Mouse (Mus musculus) liver, adult 2 months (tissue): Measurements from ENCODE around the gene Tyw5.

Source experiments
- CTCF ChIP-seq: fragments of 200-500 bp; IDR thresholded peaks from 2 replicates; pipeline ENCODE4 v1.5.1; 2011; ENCODE audit warnings: low read depth, low read length, control low read depth
- POLR2A ChIP-seq: fragments of 200-500 bp; IDR thresholded peaks from 2 replicates; pipeline ENCODE4 v1.6.1; 2011; ENCODE audit warnings: low read length, control low read depth; ENCODE audit not compliant: insufficient read depth; ENCODE audit errors: extremely low read depth

DNA sequence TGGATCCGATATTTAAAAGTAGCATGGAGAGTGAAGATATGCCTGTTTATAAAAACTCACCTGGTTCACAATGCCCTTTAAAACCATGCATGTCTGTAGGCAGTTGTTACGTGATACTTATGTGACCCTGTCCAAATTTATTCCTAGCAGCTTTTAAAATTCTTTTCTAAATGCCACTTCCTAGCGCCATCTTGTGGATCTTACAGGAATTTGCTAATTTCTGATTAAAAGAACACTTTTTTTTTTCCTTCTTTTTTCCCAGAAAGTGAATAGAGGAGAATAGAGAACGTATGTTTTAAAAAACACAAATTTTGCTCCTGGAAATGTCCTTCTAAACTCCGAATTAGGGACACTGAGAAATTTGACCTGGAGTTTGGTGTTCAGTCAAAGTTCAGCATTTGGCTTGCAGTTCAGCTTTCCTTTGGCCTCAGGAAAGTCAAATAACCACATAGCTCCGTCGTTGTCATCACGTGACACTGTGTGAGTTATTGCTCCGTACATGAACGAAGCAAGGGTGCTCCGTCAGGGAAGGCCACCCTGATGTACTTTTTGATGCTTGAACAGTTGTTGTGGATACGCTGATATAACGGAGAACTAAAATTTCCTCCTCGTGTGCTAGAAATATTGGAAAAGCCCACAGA lies 67.6 kb downstream of the Tyw5 start:
- TF ChIP-seq CTCF (peak; percentile 38), POLR2A (no peak)
